23 mouse cellular contexts compared by ENCODE assay signal in genomic region chr1:153700448-153701063, GRCm38 (mm10). TPM values are rescaled to one million over a fixed set of nuclear protein-coding genes. Genes with fewer than 3 reads are reported as not detected.
A peak's percentile ranks its signal among the peaks of the same experiment; 100 is the strongest.
DNase-seq lines count a peak whose midpoint lies in the region; ATAC-seq and TF ChIP-seq lines count a peak whose summit lies in the region.
"Had no signal": no experiment of that assay in that cellular context is flagged by ENCODE, and none has a peak within 500 bp of the region (broad histone marks: within the 10 kb centered on the region; RNA-seq: fewer than 3 reads in every experiment).

No protein-coding gene starts in this region.

- TF ChIP-seq CTCF in midbrain, postnatal 0 days (IDR thresholded peaks at IDR 0.05): no peak

- H3K9ac ChIP-seq in midbrain, postnatal 0 days (replicated peaks; ENCODE audit: low read length, poor library complexity, severe bottlenecking): no peak overlapping the region
- H3K9ac ChIP-seq in hindbrain, embryonic 11.5 days (ENCODE audit: low read depth, low read length): no peak overlapping the region
- H3K9ac ChIP-seq: forebrain, embryonic 15.5 days; heart, embryonic 13.5 days; limb, embryonic 15.5 days; midbrain, embryonic 13.5 days had no signal

- H3K27ac ChIP-seq in midbrain, embryonic 10.5 days (replicated peaks): peak overlapping the region; percentile 38; the same call in 1 of the 2 replicates
- no peak overlapping the region for H3K27ac ChIP-seq in midbrain, postnatal 0 days (ENCODE audit: low read depth, low read length)
- H3K27ac ChIP-seq in hindbrain, embryonic 11.5 days (ENCODE audit: low read depth, low read length): no peak overlapping the region
- H3K27ac ChIP-seq: forebrain, embryonic 15.5 days; heart, embryonic 13.5 days; hindbrain, postnatal 0 days; limb, embryonic 15.5 days; midbrain, embryonic 13.5 days had no signal

- no peaks in the 10 kb centered on the region for H3K36me3 ChIP-seq in midbrain, embryonic 10.5 days
- peaks cover under 1% of the 10 kb centered on the region; the same call in 1 of the 2 replicates for H3K36me3 ChIP-seq in midbrain, postnatal 0 days (ENCODE audit: insufficient read depth, low read length)
- H3K36me3 ChIP-seq in hindbrain, embryonic 11.5 days (ENCODE audit: control insufficient read depth, insufficient read depth, low read length): no peaks in the 10 kb centered on the region
- H3K36me3 ChIP-seq: forebrain, embryonic 15.5 days; heart, embryonic 13.5 days; limb, embryonic 15.5 days; midbrain, embryonic 13.5 days had no signal

- ATAC-seq in midbrain, postnatal 0 days (ENCODE audit: low FRiP score): no peak
- ATAC-seq in activated CD4-positive, CD25-positive, alpha-beta regulatory T cell, adult 4 months: peak; percentile 53
- peak; percentile 57 for ATAC-seq in megakaryocyte progenitor cell, adult 5-6 weeks (replicated peaks; ENCODE audit: poor library complexity)
- no peak for ATAC-seq in hindbrain, embryonic 11.5 days (ENCODE audit: low FRiP score)
- ATAC-seq: forebrain, embryonic 15.5 days; hindbrain, postnatal 0 days; midbrain, embryonic 13.5 days had no signal

- WGBS in midbrain, embryonic 10.5 days: 90% methylated on average over 11 of the region's 11 CpGs
- 87% methylated on average over 11 of the region's 11 CpGs for WGBS in midbrain, postnatal 0 days
- 89% methylated on average over 11 of the region's 11 CpGs for WGBS in hindbrain, embryonic 11.5 days

- peaks cover 70% of the 10 kb centered on the region for H3K4me1 ChIP-seq in midbrain, embryonic 10.5 days
- peaks cover 5% of the 10 kb centered on the region for H3K4me1 ChIP-seq in midbrain, postnatal 0 days (ENCODE audit: insufficient read depth, low read length)
- peaks cover 4% of the 10 kb centered on the region for H3K4me1 ChIP-seq in hindbrain, embryonic 11.5 days (replicated peaks; ENCODE audit: control insufficient read depth, insufficient read depth, low read length)

- no peak overlapping the region for H3K4me3 ChIP-seq in midbrain, embryonic 10.5 days
- no peak overlapping the region for H3K4me3 ChIP-seq in midbrain, postnatal 0 days (ENCODE audit: low read depth, low read length)
- H3K4me3 ChIP-seq in hindbrain, embryonic 11.5 days (ENCODE audit: low read depth, low read length): no peak overlapping the region
- H3K4me3 ChIP-seq: forebrain, embryonic 15.5 days; heart, embryonic 13.5 days; limb, embryonic 15.5 days; midbrain, embryonic 13.5 days had no signal

- H3K9me3 ChIP-seq in midbrain, embryonic 10.5 days (replicated peaks): no peaks in the 10 kb centered on the region
- H3K9me3 ChIP-seq in midbrain, postnatal 0 days (ENCODE audit: low read length): no peaks in the 10 kb centered on the region
- H3K9me3 ChIP-seq in hindbrain, embryonic 11.5 days (ENCODE audit: control insufficient read depth, low read length): no peaks in the 10 kb centered on the region
- H3K9me3 ChIP-seq: forebrain, embryonic 15.5 days; heart, embryonic 13.5 days; limb, embryonic 15.5 days; midbrain, embryonic 13.5 days had no signal

- no peak for DNase-seq in midbrain, embryonic 10.5 days (ENCODE audit: low spot score)
- DNase-seq in midbrain, postnatal 0 days (ENCODE audit: low spot score): no peak
- DNase-seq in thymus, postnatal 4 days: peak; percentile 44
- DNase-seq in hindbrain, embryonic 11.5 days (ENCODE audit: low spot score): no peak
- DNase-seq in layer of hippocampus, adult 9-10 months (ENCODE audit: low spot score): no peak
- DNase-seq: adrenal gland, adult 2 months; cerebellum, adult 9-11 months; heart, postnatal 36 days; kidney, adult 8-10 months; kidney, postnatal 36 days; lung, postnatal 4 days; retina, postnatal 1 day had no signal

- no peak overlapping the region for H3K4me2 ChIP-seq in midbrain, postnatal 0 days (ENCODE audit: low read depth, low read length, poor library complexity, severe bottlenecking)
- no peak overlapping the region for H3K4me2 ChIP-seq in hindbrain, embryonic 11.5 days (replicated peaks; ENCODE audit: low read depth, low read length)
- H3K4me2 ChIP-seq: forebrain, embryonic 15.5 days; heart, embryonic 13.5 days; limb, embryonic 15.5 days; midbrain, embryonic 13.5 days had no signal

- H3K27me3 ChIP-seq in midbrain, embryonic 10.5 days (ENCODE audit: low read depth, poor library complexity, severe bottlenecking): no peaks in the 10 kb centered on the region; the same call in 1 of the 2 replicates
- no peaks in the 10 kb centered on the region; the same call in 1 of the 2 replicates for H3K27me3 ChIP-seq in midbrain, postnatal 0 days (ENCODE audit: insufficient read depth, low read length)
- H3K27me3 ChIP-seq in hindbrain, embryonic 11.5 days (ENCODE audit: control insufficient read depth, insufficient read depth, low read length): no peaks in the 10 kb centered on the region
- H3K27me3 ChIP-seq: forebrain, embryonic 15.5 days; limb, embryonic 15.5 days; midbrain, embryonic 13.5 days had no signal

RNA-seq across cellular contexts. Expression of gene Rgs16, which starts 39.6 kb away (rescaled TPM):
- polyA plus RNA-seq in midbrain, embryonic 10.5 days (2016; fragmentation: Nextera tagmentation; extraction: Ambion mirVana): 31.8 and 39.0 TPM in 2 replicates
- total RNA-seq in midbrain, postnatal 0 days (2014; rRNA removed): 7.2 and 7.6 TPM in 2 replicates
- polyA plus RNA-seq in midbrain, postnatal 0 days (2015; fragmentation: Nextera tagmentation; extraction: Ambion mirVana): 9.7 and 10.7 TPM in 2 replicates
- 10 to 100 TPM in 1 of 2 experiments, 1 to 10 TPM in 1; 5.6 to 27.5 TPM for polyA plus RNA-seq in activated CD4-positive, CD25-positive, alpha-beta regulatory T cell, adult 4 months (2017; shearing (Covaris generic))
- not detected in 2 replicates for total RNA-seq in megakaryocyte progenitor cell, adult 5-6 weeks (2015)
- 0.44 TPM in 1 of 2 replicates, not detected in the other for total RNA-seq in megakaryocyte progenitor cell, adult 5-6 weeks (2017)
- 7.8 and 11.0 TPM in 2 replicates for polyA plus RNA-seq in hindbrain, embryonic 11.5 days (2014; fragmentation: Nextera tagmentation; extraction: Ambion mirVana)
- total RNA-seq: MEL had no signal

RNA-seq across cellular contexts. Expression of gene Rgs8, which starts 47.7 kb away (rescaled TPM):
- polyA plus RNA-seq in midbrain, embryonic 10.5 days (2016; fragmentation: Nextera tagmentation; extraction: Ambion mirVana): 8.3 and 15.1 TPM in 2 replicates
- 40.7 and 68.0 TPM in 2 replicates for total RNA-seq in midbrain, postnatal 0 days (2014; rRNA removed)
- polyA plus RNA-seq in midbrain, postnatal 0 days (2015; fragmentation: Nextera tagmentation; extraction: Ambion mirVana): 31.1 and 32.1 TPM in 2 replicates
- under 1 TPM in 1 of 2 experiments, not detected in 1; 0.09 TPM for polyA plus RNA-seq in activated CD4-positive, CD25-positive, alpha-beta regulatory T cell, adult 4 months (2017; shearing (Covaris generic))
- 0.17 and 1.1 TPM in 2 replicates for total RNA-seq in megakaryocyte progenitor cell, adult 5-6 weeks (2015)
- 0.25 and 0.37 TPM in 2 replicates for total RNA-seq in megakaryocyte progenitor cell, adult 5-6 weeks (2017)
- 5.8 and 7.9 TPM in 2 replicates for polyA plus RNA-seq in hindbrain, embryonic 11.5 days (2014; fragmentation: Nextera tagmentation; extraction: Ambion mirVana)
- total RNA-seq: gastrocnemius, adult 18-20 months; heart, postnatal 36 days; MEL had no signal
- polyA plus RNA-seq: gonadal fat pad, adult 2 months; liver, embryonic 16.5 days had no signal

RNA-seq across cellular contexts. Expression of gene Rnasel, which starts 48.7 kb away (rescaled TPM):
- polyA plus RNA-seq in midbrain, embryonic 10.5 days (2016; fragmentation: Nextera tagmentation; extraction: Ambion mirVana): 10.1 and 20.3 TPM in 2 replicates
- 22.1 and 29.3 TPM in 2 replicates for total RNA-seq in midbrain, postnatal 0 days (2014; rRNA removed)
- 15.7 and 17.4 TPM in 2 replicates for polyA plus RNA-seq in midbrain, postnatal 0 days (2015; fragmentation: Nextera tagmentation; extraction: Ambion mirVana)
- polyA plus RNA-seq in activated CD4-positive, CD25-positive, alpha-beta regulatory T cell, adult 4 months (2017; shearing (Covaris generic)): 10 to 100 TPM; 38.6 to 49.7 TPM
- total RNA-seq in megakaryocyte progenitor cell, adult 5-6 weeks (2015): 41.4 and 52.2 TPM in 2 replicates
- 46.4 and 58.3 TPM in 2 replicates for total RNA-seq in megakaryocyte progenitor cell, adult 5-6 weeks (2017)
- 31.4 and 40.3 TPM in 2 replicates for polyA plus RNA-seq in hindbrain, embryonic 11.5 days (2014; fragmentation: Nextera tagmentation; extraction: Ambion mirVana)

Comparison
In these comparisons a context has a peak if more than half of its experiments do, and no peak if none do; other contexts are left out.
1. ATAC-seq: peak in activated CD4-positive, CD25-positive, alpha-beta regulatory T cell, adult 4 months (single experiment) and megakaryocyte progenitor cell, adult 5-6 weeks (single experiment); none in midbrain, postnatal 0 days (single experiment) and hindbrain, embryonic 11.5 days (single experiment).